Mouse (Mus musculus) bone marrow macrophage, adult 2 months (primary cell): Measurements from ENCODE around the gene Zfp985.

Experiments used
- CTCF ChIP-seq: IDR thresholded peaks from 2 replicates; pipeline ENCODE4 v1.5.1; 2012; ENCODE audit warnings: low read depth, mild to moderate bottlenecking, low read length, moderate library complexity
- POLR2A ChIP-seq: IDR thresholded peaks from 2 replicates; pipeline ENCODE4 v1.6.1; 2012; ENCODE audit warnings: mild to moderate bottlenecking, low read depth, low read length, borderline replicate concordance

DNA sequence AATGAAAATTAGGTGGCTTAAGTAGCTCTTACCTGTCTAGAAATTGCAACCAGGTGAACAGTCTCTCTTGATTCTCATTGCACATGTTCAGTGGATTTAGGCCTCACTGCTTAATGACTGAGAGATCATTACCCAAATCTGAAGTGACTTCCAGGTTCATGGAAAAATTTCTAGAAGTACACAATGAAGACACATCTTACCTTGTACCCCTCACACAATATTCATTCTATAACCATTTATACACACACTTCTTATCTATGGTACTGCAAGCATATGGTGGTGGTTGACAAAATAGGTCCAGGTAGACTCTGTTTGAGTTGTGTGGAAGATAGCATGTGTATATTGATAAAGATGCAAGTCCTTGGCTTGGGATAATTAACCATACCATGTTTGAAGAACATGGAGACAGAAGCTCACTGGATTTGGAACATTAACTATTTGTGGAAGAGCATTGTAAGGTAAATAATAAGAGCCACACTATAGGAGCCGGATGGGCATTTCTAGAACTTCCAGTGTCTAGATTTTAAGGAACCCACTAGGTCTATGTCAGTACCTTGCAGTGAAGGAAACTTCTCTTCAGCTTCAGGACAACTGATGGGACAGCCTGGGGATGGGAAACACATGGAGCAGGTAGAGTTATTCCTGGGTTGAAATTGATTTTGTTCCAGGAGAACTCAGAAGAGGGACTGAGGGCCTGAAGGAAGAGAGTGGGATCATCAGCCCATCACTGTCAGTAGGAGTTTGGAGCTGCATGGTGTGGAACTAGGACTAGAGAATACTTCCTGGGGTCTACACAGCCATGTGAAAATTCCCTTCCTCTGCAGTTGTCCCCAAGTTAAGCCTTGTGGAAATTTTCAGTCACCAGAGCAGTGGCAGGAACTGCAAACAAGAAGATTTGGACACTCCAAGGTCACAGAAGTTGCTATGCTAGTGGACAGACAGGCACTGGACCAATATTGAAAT, 33.7 kb downstream of the Zfp985 start:
- TF ChIP-seq POLR2A, result no peak
- TF ChIP-seq CTCF, result no peak
